Mouse (Mus musculus) MEL (cell line): Measurements from ENCODE around the gene Nudt17. TPM values are rescaled to one million over a fixed set of nuclear protein-coding genes. Genes with fewer than 3 reads are reported as not detected.

Experiments
- CHD2 ChIP-seq: IDR thresholded peaks from 2 replicates; pipeline ENCODE4 v1.6.1; 2011; ENCODE audit warnings: low read length, improper control_type of control experiment
- CTCF ChIP-seq, 3 experiments: IDR thresholded peaks in 2 of 3; conservative IDR thresholded peaks in 1 of 3; 2 replicates each; pipeline ENCODE4 v1.5.1; 2011 to 2012; ENCODE audit warnings: low read length in 3 of 3, low read depth in 2 of 3, mild to moderate bottlenecking in 2 of 3, improper control_type of control experiment in 1 of 3, inconsistent platforms in 1 of 3, mixed read lengths in 1 of 3, moderate library complexity in 1 of 3; ENCODE audit not compliant: control insufficient read depth in 1 of 3, insufficient read depth in 1 of 3, poor library complexity in 1 of 3, severe bottlenecking in 1 of 3
- EP300 ChIP-seq, 2 experiments: IDR thresholded peaks; 2 replicates each; pipeline ENCODE4 v1.6.1; 2011; ENCODE audit warnings: improper control_type of control experiment in 2 of 2, low read length in 2 of 2, low read depth in 1 of 2, mild to moderate bottlenecking in 1 of 2
- ETS1 ChIP-seq: IDR thresholded peaks from 2 replicates; pipeline ENCODE4 v1.6.1; 2012; ENCODE audit warnings: low read depth, mild to moderate bottlenecking, inconsistent platforms, low read length, improper control_type of control experiment, moderate library complexity
- GABPA ChIP-seq: IDR thresholded peaks from 2 replicates; pipeline ENCODE4 v1.6.1; 2012; ENCODE audit warnings: low read depth, mild to moderate bottlenecking, inconsistent platforms, low read length, improper control_type of control experiment, moderate library complexity
- HCFC1 ChIP-seq: IDR thresholded peaks from 2 replicates; pipeline ENCODE4 v1.6.1; 2012; ENCODE audit warnings: low read depth, mild to moderate bottlenecking, inconsistent platforms, low read length, improper control_type of control experiment, moderate library complexity
- JUND ChIP-seq: IDR thresholded peaks from 2 replicates; pipeline ENCODE4 v1.6.1; 2011; ENCODE audit warnings: low read depth, mild to moderate bottlenecking, improper control_type of control experiment, low read length
- MAFK ChIP-seq: IDR thresholded peaks from 2 replicates; pipeline ENCODE4 v1.6.1; 2011; ENCODE audit warnings: low read depth, mild to moderate bottlenecking, low read length, improper control_type of control experiment, borderline replicate concordance
- MAX ChIP-seq: IDR thresholded peaks from 2 replicates; pipeline ENCODE4 v1.6.1; 2011; ENCODE audit warnings: low read length, improper control_type of control experiment
- MEF2A ChIP-seq: IDR thresholded peaks from 2 replicates; pipeline ENCODE4 v1.6.1; 2014; ENCODE audit warnings: low read depth, mild to moderate bottlenecking, inconsistent platforms, low read length, improper control_type of control experiment; ENCODE audit not compliant: poor library complexity, insufficient replicate concordance, severe bottlenecking; ENCODE audit errors: extremely low read depth
- MYC ChIP-seq: IDR thresholded peaks from 2 replicates; pipeline ENCODE4 v1.6.1; 2011; ENCODE audit warnings: low read depth, mild to moderate bottlenecking, low read length, improper control_type of control experiment, moderate library complexity
- POLR2A ChIP-seq, 2 experiments: IDR thresholded peaks; 2 replicates each; pipeline ENCODE4 v1.6.1; 2011 to 2012; ENCODE audit warnings: low read length in 2 of 2, mild to moderate bottlenecking in 2 of 2, control low read depth in 1 of 2, improper control_type of control experiment in 1 of 2, low read depth in 1 of 2, moderate library complexity in 1 of 2; ENCODE audit not compliant: control insufficient read depth in 1 of 2, insufficient read depth in 1 of 2, poor library complexity in 1 of 2
- POLR2AphosphoS2 ChIP-seq: IDR thresholded peaks from 2 replicates; pipeline ENCODE4 v1.6.1; 2011; ENCODE audit warnings: low read length, improper control_type of control experiment
- POLR2AphosphoS5 ChIP-seq: IDR thresholded peaks from 2 replicates; pipeline ENCODE4 v1.6.1; 2012; ENCODE audit warnings: low read depth, borderline replicate concordance, mild to moderate bottlenecking, inconsistent platforms, low read length, moderate library complexity, mixed read lengths
- SMC3 ChIP-seq: IDR thresholded peaks from 2 replicates; pipeline ENCODE4 v1.6.1; 2011; ENCODE audit warnings: low read depth, low read length, improper control_type of control experiment
- TBP ChIP-seq: IDR thresholded peaks from 2 replicates; pipeline ENCODE4 v1.8.0; 2011; ENCODE audit warnings: low read depth, low read length, improper control_type of control experiment
- UBTF ChIP-seq: IDR thresholded peaks from 2 replicates; pipeline ENCODE4 v1.6.1; 2012; ENCODE audit warnings: low read depth, mild to moderate bottlenecking, inconsistent platforms, low read length, improper control_type of control experiment, moderate library complexity, borderline replicate concordance; ENCODE audit not compliant: insufficient read depth
- USF1 ChIP-seq: IDR thresholded peaks from 2 replicates; pipeline ENCODE4 v1.6.1; 2014; ENCODE audit warnings: low read depth, mild to moderate bottlenecking, inconsistent platforms, low read length, improper control_type of control experiment, moderate library complexity
- USF2 ChIP-seq, 2 experiments: IDR thresholded peaks; 2 replicates each; pipeline ENCODE4 v1.6.1; 2011 to 2012; ENCODE audit warnings: improper control_type of control experiment in 2 of 2, low read length in 2 of 2, borderline replicate concordance in 1 of 2, inconsistent platforms in 1 of 2, low read depth in 1 of 2, mild to moderate bottlenecking in 1 of 2; ENCODE audit not compliant: insufficient read depth in 1 of 2
- ZC3H11A ChIP-seq: IDR thresholded peaks from 2 replicates; pipeline ENCODE4 v1.6.1; 2012; ENCODE audit warnings: low read depth, mild to moderate bottlenecking, inconsistent platforms, low read length, improper control_type of control experiment
- ZMIZ1 ChIP-seq: IDR thresholded peaks from 2 replicates; pipeline ENCODE4 v1.6.1; 2012; ENCODE audit warnings: low read depth, mild to moderate bottlenecking, inconsistent platforms, low read length, improper control_type of control experiment, moderate library complexity
- polyA plus RNA-seq, 2 experiments: library from polyadenylated mRNA; stranded (reverse) in 1 of 2; unstranded in 1 of 2; fragments of >175 nt in 1 of 2; fragments of >200 nt in 1 of 2; gene quantifications; 2 replicates each; pipeline versions ENCODE4 v1.2.1 to v1.2.4; 2012; ENCODE audit warnings: low replicate concordance in 2 of 2, low read depth in 1 of 2; ENCODE audit not compliant: insufficient read length in 2 of 2, insufficient read depth in 1 of 2, missing spikeins in 1 of 2
- total RNA-seq: library from RNA; depleted of rRNA; stranded (reverse); fragments of 300-350 nt; gene quantifications from 2 replicates; pipeline ENCODE4 v1.2.3, GENCODE M21; 2012

The Nudt17 gene
- total and polyA plus RNA-seq, 3 experiments: 2.7 to 6.5 TPM; not detected in 1

GRCm38 (mm10) chr3:96696766-96697732, 11.3 kb downstream of the Nudt17 start (continued):
- TF ChIP-seq ZMIZ1 (peak; percentile 56; the same call in 1 of the 2 replicates), MAX (0 out of 2 replicates have a peak, but pooled peaks have one; percentile 32), MAFK (no peak; the same call in 1 of the 2 replicates), USF1 (no peak), HCFC1 (peak; percentile 73), TBP (0 out of 2 replicates have a peak, but pooled peaks have one; percentile 20), ETS1 (no peak), USF2 (IDR thresholded peaks at IDR 0.05; ENCODE audit: borderline replicate concordance in 1 of 2, insufficient read depth in 1 of 2, low read depth in 1 of 2, low read length in 2 of 2) (no peak), ZC3H11A (0 out of 2 replicates have a peak, but pooled peaks have one; percentile 18), POLR2AphosphoS2 (peak; percentile 67), CTCF (IDR thresholded peaks at IDR 0.05 in 2 of 3, conservative IDR thresholded peaks at IDR 0.05 in 1 of 3; ENCODE audit: control insufficient read depth in 1 of 3, insufficient read depth in 1 of 3, low read depth in 2 of 3, low read length in 3 of 3, poor library complexity in 1 of 3, severe bottlenecking in 1 of 3) (no peak), GABPA (no peak), POLR2AphosphoS5 (no peak), SMC3 (no peak; the same call in 1 of the 2 replicates), MEF2A (peak; percentile 36; the same call in 1 of the 2 replicates), CHD2 (peak; percentile 83), UBTF (no peak), JUND (no peak), POLR2A (IDR thresholded peaks at IDR 0.05; ENCODE audit: control insufficient read depth in 1 of 2, insufficient read depth in 1 of 2, low read depth in 1 of 2, low read length in 2 of 2, poor library complexity in 1 of 2) (peak; percentile 62 to 86; a peak in 2 of 4 replicates), EP300 (IDR thresholded peaks at IDR 0.05; ENCODE audit: low read depth in 1 of 2, low read length in 2 of 2) (no peak; a peak in 1 of 4 replicates), MYC (no peak)
